In the genomic region with DNA sequence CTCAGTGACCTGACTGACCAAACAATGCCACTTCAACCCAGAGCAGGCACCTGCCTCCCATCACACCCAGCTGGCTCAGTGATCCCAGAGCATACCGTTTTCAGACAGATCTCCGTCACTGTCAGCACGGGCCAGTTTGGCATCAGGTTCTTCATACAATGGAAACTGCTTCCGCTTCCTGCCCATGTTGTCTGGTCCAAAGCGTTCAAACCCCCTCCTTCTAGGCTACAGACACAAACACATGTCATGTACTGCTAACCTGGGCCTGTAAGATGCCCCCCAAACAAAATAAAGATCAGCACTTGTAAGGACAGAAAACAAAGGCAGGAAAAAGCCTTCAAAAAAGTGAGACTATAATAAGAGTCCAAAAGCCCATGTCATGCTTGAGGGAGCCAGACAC, we compare ENCODE assay signal across 27 mouse cellular contexts.
"Had no signal": no experiment of that assay in that cellular context is flagged by ENCODE, and none has a peak within 500 bp of the region (broad histone marks: within the 10 kb centered on the region; RNA-seq: fewer than 3 reads in every experiment).

No protein-coding gene starts in this region.

- H3K27me3 ChIP-seq: embryonic facial prominence, embryonic 12.5 days; embryonic facial prominence, embryonic 13.5 days; embryonic facial prominence, embryonic 15.5 days; forebrain, embryonic 12.5 days; forebrain, embryonic 13.5 days; forebrain, embryonic 15.5 days had no signal

- H3K9ac ChIP-seq: embryonic facial prominence, embryonic 12.5 days; embryonic facial prominence, embryonic 13.5 days; embryonic facial prominence, embryonic 15.5 days; forebrain, embryonic 12.5 days; forebrain, embryonic 13.5 days; forebrain, embryonic 15.5 days; forebrain, postnatal 0 days had no signal

- H3K4me3 ChIP-seq: embryonic facial prominence, embryonic 10.5 days; embryonic facial prominence, embryonic 12.5 days; embryonic facial prominence, embryonic 13.5 days; embryonic facial prominence, embryonic 15.5 days; erythroblast, embryonic 14.5 days; forebrain, embryonic 10.5 days; forebrain, embryonic 12.5 days; forebrain, embryonic 13.5 days; forebrain, embryonic 15.5 days; gastrocnemius, adult 2 months; heart, adult 2 months had no signal

- H3K27ac ChIP-seq: embryonic facial prominence, embryonic 10.5 days; embryonic facial prominence, embryonic 12.5 days; embryonic facial prominence, embryonic 13.5 days; embryonic facial prominence, embryonic 15.5 days; forebrain, embryonic 10.5 days; forebrain, embryonic 12.5 days; forebrain, embryonic 13.5 days; forebrain, embryonic 15.5 days; gastrocnemius, adult 2 months; heart, adult 2 months had no signal

- ATAC-seq: forebrain, embryonic 13.5 days; forebrain, embryonic 14.5 days; forebrain, embryonic 15.5 days; forebrain, embryonic 16.5 days; forebrain, postnatal 0 days had no signal

- DNase-seq: cerebellum, adult 2 months; cerebellum, adult 8-10 months; cerebellum, adult 9-10 months; cerebellum, postnatal 10 days; cerebellum, postnatal 14 days; cerebellum, postnatal 25 days; cerebellum, postnatal 36 days; embryo, embryonic 11 days; forebrain, postnatal 0 days; gastrocnemius, adult 2 months; gastrocnemius, postnatal 10 days; gastrocnemius, postnatal 14 days; gastrocnemius, postnatal 25 days; gastrocnemius, postnatal 36 days; heart, adult 18-20 months; heart, adult 2 months had no signal

- H3K9me3 ChIP-seq: embryonic facial prominence, embryonic 10.5 days; embryonic facial prominence, embryonic 12.5 days; embryonic facial prominence, embryonic 13.5 days; embryonic facial prominence, embryonic 15.5 days; forebrain, embryonic 10.5 days; forebrain, embryonic 12.5 days; forebrain, embryonic 13.5 days; forebrain, embryonic 15.5 days had no signal

- H3K4me2 ChIP-seq: embryonic facial prominence, embryonic 12.5 days; embryonic facial prominence, embryonic 13.5 days; embryonic facial prominence, embryonic 15.5 days; forebrain, embryonic 12.5 days; forebrain, embryonic 13.5 days; forebrain, embryonic 15.5 days had no signal
